Mouse (Mus musculus) erythroblast, adult 5-6 weeks (primary cell): ENCODE results near the gene Abcb10. TPM values are rescaled to one million over a fixed set of nuclear protein-coding genes. Genes with fewer than 3 reads are reported as not detected.
"Not testable (repeated sequence)": the region's sequence is repeated elsewhere in the genome, so short reads cannot be mapped to it uniquely, and the experiment has no call there.

Experiments used
- ATAC-seq: replicated peaks from 2 replicates; pipeline ENCODE4 v1.8.0; 2016; ENCODE audit warnings: moderate number of reproducible peaks, mild to moderate bottlenecking, moderate TSS enrichment, inconsistent platforms; ENCODE audit not compliant: poor library complexity, low FRiP score, severe bottlenecking
- total RNA-seq, 2 experiments: library from RNA; stranded (forward) in 1 of 2; stranded (reverse) in 1 of 2; fragments of 150-400 nt in 1 of 2; fragments of 200-764, 138-1000 nt in 1 of 2; gene quantifications; 2 replicates each; pipeline versions ENCODE4 v1.2.3 to v1.2.4; 2015 to 2017; ENCODE audit warnings: low replicate concordance in 2 of 2

Gene Abcb10
- total RNA-seq (2015; ENCODE audit: low replicate concordance) (323 and 353 TPM in 2 replicates), total RNA-seq (2017; ENCODE audit: low replicate concordance) (448 and 511 TPM in 2 replicates)

DNA sequence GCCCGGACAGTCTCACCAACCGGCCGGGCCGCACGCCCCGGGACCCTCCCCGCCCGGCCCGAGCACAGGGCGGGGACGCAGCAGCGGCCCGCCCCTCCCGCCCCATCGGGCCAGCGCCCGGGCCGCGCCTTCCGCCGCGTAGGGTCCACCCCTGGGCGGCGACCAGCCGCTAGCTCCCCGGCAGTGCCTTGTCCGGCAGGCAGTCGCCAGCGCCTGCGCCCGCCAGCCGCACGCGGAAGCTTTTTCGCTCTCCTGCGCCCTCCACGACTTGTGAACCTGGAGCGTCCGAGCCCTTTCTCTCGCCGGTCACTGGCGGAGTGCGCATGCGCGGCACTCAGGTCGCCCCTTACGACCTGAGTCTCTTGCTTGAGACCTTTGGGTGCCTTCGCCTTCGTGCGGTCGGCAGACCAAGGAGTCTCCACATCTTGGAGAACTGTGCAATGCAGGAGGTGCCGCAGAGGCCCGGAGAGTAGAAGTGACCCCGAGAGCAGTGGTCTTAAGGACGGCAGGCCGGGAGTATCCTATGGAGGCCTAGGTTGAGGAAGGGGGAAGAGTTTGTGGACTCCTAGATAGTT lies at the start of gene Abcb10:
Abcb10 (minus strand) TSS at position 297 of the 575 bp plus-strand sequence.
- peak; percentile 57 for ATAC-seq

- no peak for ATAC-seq
Measured at GRCm38 (mm10) chr8:124027831-124028230, 44.9 kb upstream of the Abcb10 start.

GRCm38 (mm10) chr8:124026265-124026664 lies 43.3 kb upstream of the Abcb10 start:
- not testable (repeated sequence) for ATAC-seq

DNA sequence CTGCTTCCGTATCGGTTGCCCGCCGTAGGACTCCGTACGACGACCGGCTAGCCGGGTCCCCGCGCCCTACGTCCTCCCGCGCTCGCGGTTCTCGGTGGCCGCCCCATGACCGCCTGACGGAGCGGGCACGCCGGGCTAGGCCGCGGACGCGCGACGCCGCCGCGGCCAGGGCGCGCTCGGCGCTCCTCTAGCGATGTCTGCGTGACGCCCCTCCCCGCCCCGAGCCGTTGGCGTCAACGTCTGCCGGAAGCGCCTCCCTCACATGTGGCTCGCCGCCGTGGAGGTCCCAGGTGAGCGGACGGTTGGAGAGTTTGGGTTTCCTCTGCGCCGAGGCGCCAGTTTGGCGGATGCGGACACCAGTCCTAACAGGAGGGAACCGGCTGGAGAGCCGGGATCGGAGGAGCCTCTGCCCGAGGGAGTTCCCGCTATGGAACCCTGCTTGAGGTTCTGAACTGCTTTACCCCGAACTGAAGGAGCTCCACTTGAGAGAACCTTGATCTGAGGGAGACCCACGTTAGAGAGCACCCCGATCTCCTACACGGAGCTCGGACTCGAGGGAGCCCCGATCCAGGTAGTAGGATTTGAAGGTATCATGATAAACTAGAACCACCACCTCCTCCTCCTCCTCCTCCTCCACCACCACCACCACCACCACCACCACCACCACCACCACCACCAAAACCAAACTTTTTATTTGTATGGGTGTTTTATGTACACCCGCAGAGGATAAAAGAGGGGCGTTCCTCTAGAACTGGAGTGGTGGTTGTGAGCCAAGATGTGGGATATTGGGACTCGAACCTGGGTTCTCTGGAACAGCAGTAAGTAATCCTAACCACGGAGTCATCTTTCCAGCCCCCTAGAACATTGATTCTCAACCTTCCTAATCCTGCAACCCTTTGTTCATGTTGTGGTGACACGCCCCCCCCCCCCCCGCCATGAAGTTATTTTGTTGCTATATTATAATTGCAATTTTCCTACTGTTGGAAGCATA lies 38.6 kb upstream of the Abcb10 start, which contains the start of the genes Taf5l and Urb2:
Taf5l (minus strand) TSS at position 161 of the 991 bp plus-strand sequence.
Urb2 (plus strand) TSS at position 272 of the 991 bp plus-strand sequence.
- ATAC-seq, result peak; percentile 81

DNA sequence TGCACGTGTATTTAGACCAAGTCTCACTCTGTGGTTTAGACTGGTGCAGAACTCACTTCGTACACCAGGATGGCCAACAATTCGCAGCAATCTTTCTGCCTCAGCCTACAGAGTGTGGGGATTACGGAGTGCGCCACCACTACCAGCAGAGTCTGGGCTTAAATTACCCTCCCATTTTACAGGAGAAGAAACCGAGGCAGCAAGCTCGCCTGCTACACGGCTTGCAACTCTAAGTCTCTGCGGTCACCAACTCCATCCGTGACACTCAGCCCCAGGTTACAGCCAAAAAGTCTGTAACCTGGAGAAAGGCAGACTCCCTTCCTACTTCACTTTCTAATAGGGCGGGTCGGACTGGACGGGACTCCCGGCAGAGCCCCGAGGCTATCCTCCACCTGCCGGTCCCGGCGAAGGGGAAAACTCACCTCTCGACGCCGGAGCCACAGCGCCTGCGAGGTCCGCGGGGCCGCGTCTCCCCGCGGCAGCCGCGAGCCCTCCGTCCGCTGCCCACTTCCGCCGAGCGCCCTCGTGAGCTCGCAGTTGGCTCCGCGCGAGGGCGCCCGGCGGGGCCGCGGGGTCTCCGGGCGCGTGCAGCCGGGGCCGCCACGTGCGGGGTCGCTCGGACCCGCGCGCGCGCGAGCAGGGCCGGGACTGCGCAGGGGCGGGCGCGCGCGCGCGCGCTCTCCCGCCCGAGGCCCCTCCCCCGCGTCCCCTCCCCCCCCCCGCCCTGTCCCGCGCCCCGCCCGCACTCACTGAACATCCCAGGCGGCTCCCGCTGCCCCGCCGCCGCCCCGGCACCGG lies 37.7 kb upstream of the Abcb10 start:
- ATAC-seq, result peak; percentile 48

DNA sequence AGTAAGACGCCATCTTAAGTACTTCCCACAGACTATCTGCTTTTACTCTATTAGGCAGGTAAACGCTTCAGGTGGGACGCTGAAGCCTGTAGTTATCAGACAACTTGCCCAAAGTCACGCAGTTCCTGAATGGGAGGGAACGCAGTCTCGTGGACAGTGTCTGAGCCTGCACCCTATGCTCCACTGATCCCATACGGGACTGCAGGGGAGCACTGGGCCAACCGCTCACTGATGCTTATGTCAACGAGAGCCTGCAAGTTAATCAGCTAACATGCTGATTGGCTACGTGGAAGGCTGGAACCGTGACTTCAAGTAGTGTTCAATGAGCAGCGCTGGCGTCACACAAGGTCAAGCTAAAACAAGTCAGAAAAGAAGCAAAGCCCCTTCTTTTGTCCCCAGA lies 36.9 kb upstream of the Abcb10 start:
- ATAC-seq, result peak; percentile 85

DNA sequence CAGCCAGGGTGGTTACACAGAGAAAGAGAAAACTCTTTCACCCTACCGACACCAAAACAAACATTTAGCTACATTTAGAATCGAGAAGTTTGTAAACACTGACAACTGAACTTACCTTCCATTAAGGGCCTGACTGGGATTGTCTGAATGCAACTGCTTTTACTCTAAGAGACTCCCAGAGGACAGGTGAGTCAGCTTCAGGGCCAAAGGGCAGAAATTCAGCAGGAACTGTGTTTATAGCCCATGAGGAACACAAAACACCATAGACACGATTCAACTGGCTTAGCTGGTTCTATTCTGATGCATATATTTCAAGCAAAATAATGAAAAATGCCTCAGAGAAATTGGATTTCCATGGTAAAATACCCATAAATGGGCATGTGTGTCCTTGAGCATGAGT lies 31.8 kb upstream of the Abcb10 start:
- ATAC-seq, result no peak

GRCm38 (mm10) chr8:124014299-124014698 lies 31.4 kb upstream of the Abcb10 start:
- ATAC-seq, result not testable (repeated sequence)

GRCm38 (mm10) chr8:124011989-124012586 lies 29.2 kb upstream of the Abcb10 start:
- ATAC-seq, result no peak

- ATAC-seq, result no peak
Measured at GRCm38 (mm10) chr8:124011580-124011979, 28.7 kb upstream of the Abcb10 start.

GRCm38 (mm10) chr8:124007829-124008228 lies 24.9 kb upstream of the Abcb10 start:
- no peak for ATAC-seq

- ATAC-seq, result no peak
Measured at GRCm38 (mm10) chr8:124002546-124003108, 19.7 kb upstream of the Abcb10 start.

DNA sequence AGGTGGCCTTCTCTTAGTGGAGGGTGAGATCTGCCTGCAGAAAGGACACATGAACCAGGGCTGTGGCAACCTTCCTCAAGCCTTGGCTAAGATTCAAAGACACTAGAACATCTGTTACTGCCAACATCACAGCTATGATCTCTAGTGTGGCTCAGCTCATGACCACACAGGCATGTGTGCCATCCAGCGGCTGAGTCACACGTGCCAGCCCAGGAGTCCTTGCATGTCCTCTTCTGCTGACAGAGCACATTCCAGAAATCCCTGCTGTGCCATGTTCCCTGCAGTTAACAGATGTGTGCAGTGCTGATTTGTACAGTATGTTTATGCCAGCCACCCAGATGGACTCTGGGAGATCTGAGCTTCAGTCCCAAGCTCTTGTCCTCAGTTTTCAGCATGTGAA lies 16.6 kb upstream of the Abcb10 start:
- ATAC-seq, result no peak

GRCm38 (mm10) chr8:123993997-123994396 lies 11.1 kb upstream of the Abcb10 start:
- ATAC-seq, result no peak

DNA sequence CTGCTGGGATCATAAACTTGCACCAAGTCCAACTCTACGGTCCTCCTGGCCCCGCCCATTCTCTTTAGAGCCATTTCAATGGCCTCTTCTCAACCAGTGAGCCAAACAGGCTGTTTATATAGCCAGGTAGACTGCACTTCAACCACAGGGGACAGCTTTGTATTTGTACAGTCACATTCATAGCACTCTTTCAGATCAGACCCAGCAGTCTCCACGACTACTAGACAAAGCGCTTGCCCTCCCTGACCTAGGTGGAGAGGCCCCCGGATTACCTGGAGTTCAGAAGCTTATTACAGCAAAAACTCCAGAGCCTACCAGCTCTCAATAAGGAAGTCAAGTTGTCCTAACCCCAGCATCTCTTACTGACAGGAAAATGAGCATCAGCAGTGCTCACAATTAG lies 10.7 kb upstream of the Abcb10 start:
- ATAC-seq, result no peak

- ATAC-seq, result peak; percentile 40
Measured at GRCm38 (mm10) chr8:123992587-123992986, 9.7 kb upstream of the Abcb10 start.

- ATAC-seq, result peak; percentile 34
Measured at GRCm38 (mm10) chr8:123990277-123991049, 7.5 kb upstream of the Abcb10 start.

GRCm38 (mm10) chr8:123989128-123989527 lies 6.2 kb upstream of the Abcb10 start:
- ATAC-seq, result peak; percentile 44
